Mouse (Mus musculus): ENCODE measurements around the gene Tns1.

- TF ChIP-seq MXI1 (IDR thresholded peaks at IDR 0.05; ENCODE audit: low read depth, low read length) (no peak), POLR2A (IDR thresholded peaks at IDR 0.05; ENCODE audit: control insufficient read depth in 1 of 2, insufficient read depth in 1 of 2, low read depth in 1 of 2, low read length in 2 of 2, poor library complexity in 1 of 2) (no peak), GATA1 (IDR thresholded peaks at IDR 0.05; ENCODE audit: low read depth, low read length) (no peak), CTCF (IDR thresholded peaks at IDR 0.05 in 2 of 3, conservative IDR thresholded peaks at IDR 0.05 in 1 of 3; ENCODE audit: control insufficient read depth in 1 of 3, insufficient read depth in 1 of 3, low read depth in 2 of 3, low read length in 3 of 3, poor library complexity in 1 of 3, severe bottlenecking in 1 of 3) (no peak)
Measured at GRCm38 (mm10) chr1:74105660-74106059, 18.6 kb downstream of the Tns1 start.
